Mouse (Mus musculus) neural tube, embryonic 11.5 days (tissue): ENCODE measurements around the gene Srd5a1. TPM values are rescaled to one million over a fixed set of nuclear protein-coding genes. Genes with fewer than 3 reads are reported as not detected.

Source experiments
- ATAC-seq: fragments of 200-750 bp; cut with Nextera tagmentation; 2 replicates; pipeline ENCODE4 v1.8.0; 2017; ENCODE audit warnings: moderate number of reproducible peaks, mild to moderate bottlenecking, moderate TSS enrichment, moderate library complexity; ENCODE audit not compliant: insufficient read depth, low FRiP score, low TSS enrichment
- DNase-seq: peaks from one replicate; pipeline ENCODE4 v3.0.0-alpha.2; 2015; ENCODE audit warnings: low spot score
- H3K27ac ChIP-seq: fragments of 300-500 bp; sonication (generic); 2 replicates; pipeline ENCODE4 v1.5.1; 2014; ENCODE audit warnings: low read depth, mild to moderate bottlenecking, low read length
- H3K27me3 ChIP-seq: fragments of 300-500 bp; sonication (generic); 2 replicates; pipeline ENCODE4 v1.6.1; 2014; ENCODE audit warnings: mild to moderate bottlenecking, low read length, mixed read lengths; ENCODE audit not compliant: control insufficient read depth, insufficient read depth
- H3K36me3 ChIP-seq: fragments of 300-500 bp; sonication (generic); 2 replicates; pipeline ENCODE4 v1.6.1; 2014; ENCODE audit warnings: mild to moderate bottlenecking, low read length, moderate library complexity, mixed read lengths; ENCODE audit not compliant: control insufficient read depth, insufficient read depth
- H3K4me1 ChIP-seq: fragments of 300-500 bp; sonication (generic); 2 replicates; pipeline ENCODE4 v1.6.1; 2014; ENCODE audit warnings: low read length, mixed read lengths; ENCODE audit not compliant: control insufficient read depth, insufficient read depth
- H3K4me2 ChIP-seq: fragments of 300-500 bp; sonication (generic); 2 replicates; pipeline ENCODE4 v1.6.1; 2014; ENCODE audit warnings: low read depth, mild to moderate bottlenecking, moderate library complexity
- H3K4me3 ChIP-seq: fragments of 300-500 bp; sonication (generic); 2 replicates; pipeline ENCODE4 v1.5.1; 2014; ENCODE audit warnings: low read depth, low read length
- H3K9ac ChIP-seq: fragments of 300-500 bp; sonication (generic); 2 replicates; pipeline ENCODE4 v1.6.1; 2014; ENCODE audit warnings: mild to moderate bottlenecking, low read length
- H3K9me3 ChIP-seq: fragments of 300-500 bp; sonication (generic); 2 replicates; pipeline ENCODE4 v1.6.1; 2016; ENCODE audit warnings: low read length; ENCODE audit not compliant: control insufficient read depth
- WGBS: fragments of 180-500 bp; shearing (Covaris S2); extraction: QIAGEN DNeasy Blood & Tissue Kit; methylation state at CpG from one replicate; pipeline ENCODE4 v1.1.7; 2014; 5-methylcytosine and 5-hydroxymethylcytosine counted together
- polyA plus RNA-seq: library from polyadenylated mRNA; unstranded; fragments of >200 nt; fragmentation: Nextera tagmentation; extraction: Ambion mirVana; gene quantifications from 2 replicates; pipeline ENCODE4 v1.2.1, GENCODE M21; 2014

Srd5a1 gene
- polyA plus RNA-seq, 1 experiment from 2014 or later = 26.0 TPM

DNA sequence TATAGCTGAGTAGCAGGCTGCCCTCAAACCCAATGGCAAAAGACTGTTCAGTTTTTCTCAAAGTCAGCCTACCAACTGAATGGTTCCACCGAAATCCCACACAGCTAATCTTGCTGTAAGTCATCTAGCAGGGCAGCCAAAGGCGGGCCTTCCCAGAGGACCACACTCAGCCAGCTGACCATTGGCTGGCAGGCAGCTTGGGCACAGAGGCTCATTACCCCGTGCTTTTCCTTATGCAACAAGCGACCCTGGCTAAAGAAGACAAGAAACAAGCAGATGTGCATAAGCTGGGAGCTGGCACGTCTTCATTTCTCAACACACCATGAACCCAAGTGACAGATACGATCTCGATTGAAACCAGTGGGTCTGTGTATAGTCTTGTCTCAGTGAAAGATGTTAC is 73.9 kb downstream of the Srd5a1 start:
- Histone ChIP-seq H3K27ac (no peak overlapping the region), H3K4me3 (no peak overlapping the region), H3K4me1 (peaks cover 9% of the 10 kb centered on the region; the same call in 1 of the 2 replicates), H3K36me3 (no peaks in the 10 kb centered on the region), H3K9ac (no peak overlapping the region), H3K9me3 (no peaks in the 10 kb centered on the region), H3K4me2 (no peak overlapping the region), H3K27me3 (no peaks in the 10 kb centered on the region)
- no peak for DNase-seq
- no peak for ATAC-seq
- WGBS = 82% methylated on average over 7 of the region's 7 CpGs

DNA sequence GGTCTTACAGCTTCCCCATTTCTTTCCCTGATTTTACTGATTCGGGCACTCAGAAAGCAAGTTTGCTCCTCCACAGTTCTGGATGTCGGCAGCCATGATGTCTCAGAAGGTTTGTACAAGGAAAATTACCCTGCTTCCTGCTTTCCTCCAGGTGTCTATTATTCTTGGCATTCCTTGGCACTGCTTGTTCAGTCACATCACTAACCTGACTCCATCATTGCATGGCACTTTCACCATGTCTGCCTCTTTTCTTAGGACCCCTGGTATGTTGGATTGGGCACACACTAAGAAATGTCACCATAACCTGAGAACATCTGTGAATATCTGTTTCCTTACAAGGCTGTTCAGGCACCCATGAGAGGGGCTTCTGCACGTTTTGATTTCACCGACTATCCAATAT is 75.2 kb downstream of the Srd5a1 start:
- H3K9me3 ChIP-seq = no peaks in the 10 kb centered on the region
- H3K36me3 ChIP-seq = no peaks in the 10 kb centered on the region
- H3K9ac ChIP-seq = no peak overlapping the region
- no peak overlapping the region for H3K4me3 ChIP-seq
- H3K27ac ChIP-seq = no peak overlapping the region
- WGBS = 83% methylated on average over 4 of the region's 4 CpGs
- H3K4me2 ChIP-seq = no peak overlapping the region
- H3K4me1 ChIP-seq = peaks cover 23% of the 10 kb centered on the region
- ATAC-seq (no peak), DNase-seq (no peak)
- no peaks in the 10 kb centered on the region for H3K27me3 ChIP-seq

DNA sequence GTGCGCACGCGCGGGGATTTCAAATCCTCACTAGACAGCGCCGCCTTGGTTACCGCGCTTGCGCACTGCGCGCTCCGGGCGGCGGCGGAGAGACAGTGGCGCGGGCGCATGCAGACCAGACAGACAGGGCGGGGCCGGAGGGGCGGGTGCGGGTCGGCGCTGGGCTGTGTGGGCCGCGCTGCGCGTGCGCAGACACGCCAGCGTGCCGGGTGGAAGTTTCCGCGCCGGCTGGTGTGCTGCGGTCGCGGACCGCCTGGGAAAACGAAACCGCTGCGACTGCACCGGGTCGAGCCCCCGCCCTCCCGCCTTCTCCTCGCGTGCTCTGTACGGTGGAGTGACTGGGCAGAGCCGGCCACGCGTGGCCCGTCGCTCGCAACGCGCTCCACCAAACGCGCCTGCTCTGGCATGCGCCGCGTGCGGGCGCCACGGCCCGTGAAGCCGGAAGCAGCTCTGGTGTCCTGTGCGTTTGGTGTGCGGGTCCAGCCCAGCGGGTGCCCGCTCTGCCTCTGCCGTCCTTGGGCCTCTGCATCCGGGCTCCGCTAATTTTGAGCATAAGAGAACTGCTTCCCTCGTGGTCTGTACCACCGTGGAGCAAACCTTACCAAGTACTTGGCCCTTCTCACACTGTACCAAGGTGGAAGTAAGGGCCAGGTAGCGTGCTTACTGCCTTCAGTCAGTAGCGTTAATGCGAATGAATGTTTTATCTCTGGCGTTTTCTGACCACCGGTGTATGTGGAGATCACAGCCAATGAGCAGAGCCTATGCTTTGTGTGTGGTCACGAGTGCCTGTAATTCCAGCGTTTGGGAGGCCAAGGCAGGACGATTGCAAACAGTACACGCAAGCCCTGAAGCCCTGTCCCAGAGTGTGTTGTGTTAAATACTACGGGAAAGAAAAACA is 76.3 kb downstream of the Srd5a1 start:
- Histone ChIP-seq H3K4me1 (peaks cover 29% of the 10 kb centered on the region), H3K9me3 (no peaks in the 10 kb centered on the region), H3K4me3 (peak overlapping the region; percentile 96), H3K4me2 (peak overlapping the region; percentile 93), H3K27ac (peak overlapping the region; percentile 97), H3K27me3 (no peaks in the 10 kb centered on the region), H3K9ac (peak overlapping the region; percentile 88), H3K36me3 (no peaks in the 10 kb centered on the region; the same call in 1 of the 2 replicates)
- ATAC-seq (peak; percentile 90), DNase-seq (peak; percentile 100)
- under 1% methylated on average over 65 of the region's 86 CpGs for WGBS

DNA sequence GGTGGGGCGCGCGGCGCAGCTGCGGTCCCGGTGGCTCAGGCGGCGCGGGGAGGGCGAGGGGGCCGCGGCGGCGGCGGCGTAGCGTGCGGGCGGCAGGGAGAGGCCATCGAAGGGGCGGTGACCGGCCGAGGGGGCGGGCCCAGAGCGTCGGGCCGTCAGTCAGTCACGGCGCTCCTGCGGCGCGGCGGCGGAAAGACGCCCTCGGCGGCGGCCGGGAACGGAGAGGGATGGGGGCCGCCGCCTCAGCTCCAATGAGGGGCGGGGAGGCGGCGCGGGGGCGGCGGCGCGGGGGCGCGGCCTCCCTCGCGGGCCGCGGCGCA is 76.9 kb downstream of the Srd5a1 start, which contains the start of gene Tent4a:
Tent4a (minus strand) TSS at position 284 of the 320 bp plus-strand sequence.
- WGBS = 3% methylated on average over 7 of the region's 57 CpGs
- H3K9ac ChIP-seq = peak within 1 kb of the TSS; percentile 88

DNA sequence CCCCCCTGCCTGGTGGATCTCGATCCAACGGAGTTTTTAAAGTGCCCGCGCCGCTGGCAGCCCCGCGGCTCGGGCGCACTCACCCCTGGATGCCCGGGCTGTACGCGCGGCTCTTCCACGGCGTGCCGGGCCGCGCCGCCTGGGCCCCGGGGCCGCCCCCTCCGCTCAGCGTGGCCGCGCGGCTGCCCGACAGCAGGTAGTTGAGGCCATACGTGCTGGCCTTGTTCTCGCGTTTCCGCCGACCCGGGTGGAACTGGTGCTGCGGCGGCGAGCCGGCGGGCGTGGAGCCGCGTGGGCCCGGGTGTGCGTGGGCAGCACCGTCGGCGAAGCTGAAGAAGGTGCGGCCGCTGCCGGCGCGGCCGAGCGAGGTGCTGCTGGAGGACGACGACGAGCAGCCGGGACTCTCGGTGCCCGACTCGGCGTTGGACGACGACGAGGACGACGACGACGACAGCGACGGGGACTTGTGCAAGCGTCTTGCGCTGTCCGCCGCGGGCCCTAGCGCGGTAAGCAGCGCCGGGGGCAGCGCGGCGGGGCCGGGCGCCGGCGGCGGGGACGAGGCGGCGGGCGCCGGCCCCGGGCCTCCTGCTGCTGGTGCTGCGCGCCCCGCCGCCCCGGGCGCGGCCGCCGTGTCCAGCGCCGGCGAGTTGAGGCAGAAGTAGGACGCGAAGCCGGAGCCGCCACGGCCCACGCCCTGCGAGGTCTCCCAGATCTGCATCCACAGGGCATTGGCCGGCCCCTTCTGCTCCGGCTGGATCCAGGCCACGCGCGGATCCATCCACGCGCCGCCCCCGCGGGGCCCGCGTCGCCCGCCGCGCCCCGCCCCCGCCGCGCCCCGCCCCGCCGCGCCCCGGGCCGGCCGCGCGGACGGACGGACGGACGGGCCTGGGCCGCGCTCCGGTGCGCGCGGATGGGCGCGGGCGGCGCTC is 77.6 kb downstream of the Srd5a1 start, which contains the start of gene Nsun2:
Nsun2 (plus strand) TSS at position 342 of the 929 bp plus-strand sequence.
- Histone ChIP-seq H3K9me3 (no peaks in the 10 kb centered on the region), H3K9ac (peak within 1 kb of the TSS; percentile 84), H3K36me3 (no peaks in the 10 kb centered on the region; the same call in 1 of the 2 replicates), H3K4me1 (peaks cover 26% of the 10 kb centered on the region), H3K4me3 (peak within 1 kb of the TSS; percentile 96), H3K27me3 (no peaks in the 10 kb centered on the region), H3K4me2 (peak within 1 kb of the TSS; percentile 90), H3K27ac (peak within 1 kb of the TSS; percentile 89)
- DNase-seq = peak; percentile 60
- peak; percentile 16; the same call in 1 of the 2 replicates for ATAC-seq
- under 1% methylated on average over 77 of the region's 155 CpGs for WGBS

More for the DNA sequence above, 76.9 kb downstream of the Srd5a1 start, which contains the start of gene Tent4a:
- H3K4me3 ChIP-seq = peak within 1 kb of the TSS; percentile 96
- peak within 1 kb of the TSS; percentile 93 for H3K4me2 ChIP-seq
- H3K27ac ChIP-seq = peak within 1 kb of the TSS; percentile 97
- no peak for DNase-seq
- peak; percentile 74 for ATAC-seq
- peaks cover 29% of the 10 kb centered on the region for H3K4me1 ChIP-seq
- H3K36me3 ChIP-seq = no peaks in the 10 kb centered on the region; the same call in 1 of the 2 replicates
- no peaks in the 10 kb centered on the region for H3K27me3 ChIP-seq
- H3K9me3 ChIP-seq = no peaks in the 10 kb centered on the region

DNA sequence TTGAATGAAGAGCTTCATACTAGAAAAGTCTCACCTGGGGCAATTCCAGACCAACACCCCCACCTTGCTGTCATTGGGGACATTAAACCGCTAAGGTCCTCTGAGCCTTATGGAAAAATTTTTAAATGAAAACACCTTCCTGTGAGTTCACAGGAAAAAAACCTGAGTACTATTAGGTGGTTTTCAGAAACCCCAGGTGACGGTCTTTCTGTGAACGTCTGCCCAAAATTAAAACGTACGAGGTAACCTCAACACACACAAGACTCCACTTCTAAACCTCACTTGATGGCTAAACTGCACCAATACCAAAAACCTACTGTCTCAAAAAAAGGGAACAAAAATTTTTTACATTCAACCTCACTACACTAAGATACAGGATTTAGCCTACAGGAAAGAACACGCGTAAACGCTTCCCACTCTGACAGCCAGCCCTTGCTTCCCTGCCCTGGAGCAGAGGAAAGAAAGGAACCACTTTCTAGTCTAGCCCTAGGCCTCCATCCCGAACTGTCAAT is 78.3 kb downstream of the Srd5a1 start:
- peak overlapping the region; percentile 90 for H3K4me2 ChIP-seq
- peak overlapping the region; percentile 84 for H3K9ac ChIP-seq
- no peak overlapping the region for H3K27ac ChIP-seq
- whole genome bisulfite sequencing = 3% methylated on average over 9 of the region's 9 CpGs
- H3K36me3 ChIP-seq = no peaks in the 10 kb centered on the region; the same call in 1 of the 2 replicates
- no peak for ATAC-seq
- no peaks in the 10 kb centered on the region for H3K27me3 ChIP-seq
- peaks cover 29% of the 10 kb centered on the region for H3K4me1 ChIP-seq
- peak overlapping the region; percentile 96 for H3K4me3 ChIP-seq
- no peak for DNase-seq
- no peaks in the 10 kb centered on the region for H3K9me3 ChIP-seq

DNA sequence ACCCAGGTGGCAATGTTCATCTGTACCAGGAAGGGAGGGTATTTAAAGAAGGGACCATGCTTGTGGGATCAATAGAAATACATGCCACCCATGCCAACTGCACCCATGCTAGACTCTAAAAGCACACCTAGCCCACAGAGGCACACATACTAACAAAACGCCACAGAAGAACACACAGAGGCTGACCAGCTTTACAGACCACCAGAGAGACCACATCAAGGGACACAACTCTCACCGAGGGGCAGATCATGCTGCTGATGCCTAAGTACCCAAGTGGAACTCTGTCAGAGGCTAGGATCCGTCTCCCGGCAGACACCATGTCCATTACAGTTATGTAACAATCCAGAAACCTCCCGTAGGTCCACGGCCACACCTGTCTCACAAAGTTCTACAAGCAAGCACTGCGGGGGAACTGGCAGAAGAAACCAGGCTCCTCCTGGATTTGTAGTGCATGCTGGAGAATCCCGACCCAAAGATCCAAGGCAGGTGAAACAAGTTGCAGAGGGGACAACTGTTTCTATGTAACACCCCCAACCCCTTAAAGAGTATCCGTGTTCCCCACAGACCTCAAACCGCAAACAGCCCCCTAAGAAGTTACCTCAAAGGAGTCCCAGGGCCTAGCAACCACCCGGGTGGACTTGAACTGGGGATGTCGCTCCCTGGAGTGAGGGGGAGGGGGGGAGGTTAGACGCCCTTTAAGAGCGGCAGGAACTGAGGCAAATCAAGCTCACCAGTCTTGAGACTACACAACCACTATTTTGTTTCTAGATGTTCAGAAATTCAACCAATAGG is 78.9 kb downstream of the Srd5a1 start:
- no peaks in the 10 kb centered on the region for H3K9me3 ChIP-seq
- no peaks in the 10 kb centered on the region; the same call in 1 of the 2 replicates for H3K36me3 ChIP-seq
- 26% methylated on average over 14 of the region's 14 CpGs for WGBS
- ATAC-seq (no peak), DNase-seq (no peak)
- peak overlapping the region; percentile 90 for H3K4me2 ChIP-seq
- peak overlapping the region; percentile 96 for H3K4me3 ChIP-seq
- H3K27ac ChIP-seq = no peak overlapping the region
- peak overlapping the region; percentile 42 for H3K9ac ChIP-seq
- peaks cover 29% of the 10 kb centered on the region for H3K4me1 ChIP-seq
- no peaks in the 10 kb centered on the region for H3K27me3 ChIP-seq
